Mouse (Mus musculus) limb, embryonic 14.5 days (tissue): ENCODE measurements around the gene Akap6. TPM values are rescaled to one million over a fixed set of nuclear protein-coding genes. Genes with fewer than 3 reads are reported as not detected.
A peak's percentile ranks its signal among the peaks of the same experiment; 100 is the strongest.

ENCODE experiments used
- ATAC-seq: fragments of 200-750 bp; cut with Nextera tagmentation; 2 replicates; pipeline ENCODE4 v1.8.0; 2017; ENCODE audit warnings: low read depth, moderate number of reproducible peaks, moderate TSS enrichment; ENCODE audit not compliant: low FRiP score
- DNase-seq: peaks from one replicate; pipeline ENCODE4 v3.0.0-alpha.2; 2015; ENCODE audit warnings: low spot score
- H3K27ac ChIP-seq: fragments of 300-500 bp; sonication (generic); replicated peaks from 2 replicates; pipeline ENCODE4 v1.5.1; 2014; ENCODE audit warnings: low read depth, mild to moderate bottlenecking, low read length, moderate library complexity, mixed read lengths
- H3K27me3 ChIP-seq: fragments of 300-500 bp; sonication (generic); 2 replicates; pipeline ENCODE4 v1.6.1; 2014; ENCODE audit warnings: low read length, mixed read lengths; ENCODE audit not compliant: control insufficient read depth, insufficient read depth
- H3K36me3 ChIP-seq: fragments of 300-500 bp; sonication (generic); 2 replicates; pipeline ENCODE4 v1.6.1; 2014; ENCODE audit warnings: mild to moderate bottlenecking, low read length, moderate library complexity, mixed read lengths; ENCODE audit not compliant: control insufficient read depth, insufficient read depth
- H3K4me1 ChIP-seq: fragments of 300-500 bp; sonication (generic); 2 replicates; pipeline ENCODE4 v1.6.1; 2014; ENCODE audit warnings: antibody characterized with exemption, low read length, mixed read lengths; ENCODE audit not compliant: control insufficient read depth, insufficient read depth
- H3K4me2 ChIP-seq: fragments of 300-500 bp; sonication (generic); replicated peaks from 2 replicates; pipeline ENCODE4 v1.6.1; 2014; ENCODE audit warnings: low read depth, mild to moderate bottlenecking, low read length, moderate library complexity; ENCODE audit not compliant: severe bottlenecking
- H3K4me3 ChIP-seq: fragments of 300-500 bp; sonication (generic); replicated peaks from 2 replicates; pipeline ENCODE4 v1.5.1; 2014; ENCODE audit warnings: low read length
- H3K9ac ChIP-seq: fragments of 300-500 bp; sonication (generic); 2 replicates; pipeline ENCODE4 v1.6.1; 2014; ENCODE audit warnings: mild to moderate bottlenecking, low read depth, low read length, moderate library complexity; ENCODE audit not compliant: severe bottlenecking
- H3K9me3 ChIP-seq: fragments of 300-500 bp; sonication (generic); 2 replicates; pipeline ENCODE4 v1.6.1; 2016; ENCODE audit warnings: low read length; ENCODE audit not compliant: control insufficient read depth
- POLR2A ChIP-seq: fragments of 200-500 bp; IDR thresholded peaks from 2 replicates; pipeline ENCODE4 v1.8.0; 2012; ENCODE audit warnings: inconsistent platforms, mild to moderate bottlenecking, moderate library complexity, borderline replicate concordance; ENCODE audit not compliant: insufficient read depth, insufficient read length; ENCODE audit errors: extremely low read depth
- WGBS: fragments of 180-500 bp; shearing (Covaris S2); extraction: QIAGEN DNeasy Blood & Tissue Kit; methylation state at CpG from one replicate; pipeline ENCODE4 v1.1.7; 2014; 5-methylcytosine and 5-hydroxymethylcytosine counted together
- polyA plus RNA-seq, 2 experiments: library from polyadenylated mRNA; depleted of rRNA in 1 of 2; stranded (reverse) in 1 of 2; unstranded in 1 of 2; fragments of >200 nt; fragmentation: Nextera tagmentation in 1 of 2; extraction: Ambion mirVana in 1 of 2; gene quantifications; 2 replicates each; pipeline versions ENCODE4 v1.2.1 to v1.2.3; 2012 to 2014

Akap6 gene
- 1.2 and 1.4 TPM in 2 replicates for polyA plus RNA-seq (2012; rRNA removed)
- 1.6 and 2.0 TPM in 2 replicates for polyA plus RNA-seq (2014; fragmentation: Nextera tagmentation; extraction: Ambion mirVana)

DNA sequence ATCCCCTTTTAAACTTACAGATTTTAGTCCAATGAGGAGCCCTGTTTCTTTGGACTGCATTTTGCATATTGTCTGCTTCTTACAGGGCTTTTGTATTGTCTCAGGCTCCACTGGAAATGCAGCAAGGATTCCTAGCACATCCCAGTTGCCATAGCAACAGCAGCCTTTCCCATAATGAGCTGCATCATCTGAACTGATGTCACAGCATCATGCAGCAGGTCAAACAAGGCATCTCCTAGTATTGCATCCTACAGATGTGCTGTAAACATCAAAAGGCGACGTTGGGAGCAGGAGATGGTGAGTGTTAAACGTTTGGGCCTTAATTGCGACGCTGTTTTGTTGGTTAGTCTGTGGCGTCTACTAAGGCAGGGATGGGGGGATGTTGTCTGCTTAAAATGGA, at the start of gene Akap6:
Gene Akap6, plus strand, starts transcription at position 238 of the 400 bp plus-strand sequence.
- TF ChIP-seq POLR2A: no peak
- Histone ChIP-seq H3K9me3 (no peaks in the 10 kb centered on the region), H3K36me3 (no peaks in the 10 kb centered on the region), H3K9ac (no peak within 1 kb of the TSS), H3K4me2 (no peak within 1 kb of the TSS; the same call in 1 of the 2 replicates), H3K27me3 (no peaks in the 10 kb centered on the region), H3K4me1 (peaks cover 37% of the 10 kb centered on the region), H3K27ac (no peak within 1 kb of the TSS), H3K4me3 (no peak within 1 kb of the TSS)
- ATAC-seq: no peak
- no peak for DNase-seq
- 27% methylated on average over 6 of the region's 6 CpGs for WGBS

DNA sequence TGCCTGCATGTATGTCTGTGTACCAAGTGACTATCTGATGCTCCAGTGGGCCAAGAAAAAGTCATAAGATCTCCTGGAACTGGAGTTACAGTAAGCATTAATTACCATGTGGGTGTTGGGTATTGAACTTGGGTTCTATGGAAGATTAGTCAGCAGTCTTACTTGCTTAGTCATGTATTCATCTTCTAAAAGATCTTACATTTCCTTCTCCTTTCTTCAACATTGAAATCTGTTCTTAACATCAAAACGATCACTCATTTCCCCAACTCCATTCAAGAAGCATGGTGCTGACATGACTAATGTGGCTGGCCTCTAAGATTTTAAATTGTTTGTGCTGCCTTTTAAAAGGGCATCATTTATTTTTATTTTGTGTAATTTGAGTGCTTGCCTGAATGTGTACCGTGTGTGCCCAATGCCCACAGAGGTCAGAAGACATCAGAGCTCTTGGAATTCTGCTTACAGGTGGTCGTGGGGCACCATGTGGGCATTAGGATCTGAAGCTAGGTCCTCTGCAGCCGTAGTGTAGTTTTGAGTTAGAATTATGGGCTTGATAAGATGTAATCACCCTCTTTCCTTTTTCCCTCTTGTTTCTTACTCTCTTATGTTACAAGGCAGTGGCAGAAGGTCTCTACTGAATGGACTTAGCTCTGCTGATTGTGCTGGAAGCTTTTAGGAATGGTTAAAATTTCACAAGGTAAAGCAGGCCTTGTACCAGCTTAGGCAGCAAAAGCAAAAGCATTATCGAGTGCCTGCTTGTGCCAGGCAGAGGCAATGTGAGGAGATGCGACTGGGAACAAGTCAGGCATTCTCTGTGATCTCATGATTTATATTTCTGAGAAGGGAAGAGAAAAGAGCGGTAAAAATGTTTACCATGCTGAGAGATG, 36.0 kb upstream of the Akap6 start:
- 65% methylated on average over 7 of the region's 7 CpGs for WGBS
- ATAC-seq: no peak
- no peak overlapping the region for H3K4me3 ChIP-seq
- no peaks in the 10 kb centered on the region for H3K27me3 ChIP-seq
- no peak overlapping the region for H3K9ac ChIP-seq
- no peaks in the 10 kb centered on the region for H3K36me3 ChIP-seq
- TF ChIP-seq POLR2A: no peak
- H3K9me3 ChIP-seq: no peaks in the 10 kb centered on the region
- DNase-seq: no peak
- H3K4me1 ChIP-seq: no peaks in the 10 kb centered on the region
- H3K4me2 ChIP-seq: no peak overlapping the region
- H3K27ac ChIP-seq: no peak overlapping the region

DNA sequence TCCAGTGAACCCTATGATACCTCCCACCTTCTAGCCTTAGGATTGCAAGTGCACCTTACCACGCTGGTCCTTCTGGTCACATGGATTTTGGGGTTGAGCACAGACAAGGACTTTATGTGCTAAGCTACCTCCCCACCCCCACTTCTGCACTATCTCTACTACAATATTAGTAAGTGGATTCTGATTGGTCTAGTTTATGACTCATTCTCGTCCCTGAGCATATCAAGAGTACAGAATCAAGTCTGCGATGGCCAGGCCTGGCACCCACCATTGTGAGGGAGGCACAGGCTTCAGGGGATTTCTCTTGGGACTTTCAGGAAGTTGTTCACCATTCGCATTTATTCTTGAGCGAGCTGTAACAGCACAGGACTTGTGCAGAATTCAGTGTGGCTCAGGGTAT, 34.2 kb upstream of the Akap6 start:
- Histone ChIP-seq H3K36me3 (no peaks in the 10 kb centered on the region), H3K27ac (no peak overlapping the region), H3K4me2 (no peak overlapping the region), H3K27me3 (no peaks in the 10 kb centered on the region), H3K4me3 (no peak overlapping the region), H3K9me3 (no peaks in the 10 kb centered on the region), H3K4me1 (no peaks in the 10 kb centered on the region), H3K9ac (no peak overlapping the region)
- TF ChIP-seq POLR2A: no peak
- DNase-seq: no peak
- ATAC-seq: no peak
- 82% methylated on average over 5 of the region's 5 CpGs for WGBS

DNA sequence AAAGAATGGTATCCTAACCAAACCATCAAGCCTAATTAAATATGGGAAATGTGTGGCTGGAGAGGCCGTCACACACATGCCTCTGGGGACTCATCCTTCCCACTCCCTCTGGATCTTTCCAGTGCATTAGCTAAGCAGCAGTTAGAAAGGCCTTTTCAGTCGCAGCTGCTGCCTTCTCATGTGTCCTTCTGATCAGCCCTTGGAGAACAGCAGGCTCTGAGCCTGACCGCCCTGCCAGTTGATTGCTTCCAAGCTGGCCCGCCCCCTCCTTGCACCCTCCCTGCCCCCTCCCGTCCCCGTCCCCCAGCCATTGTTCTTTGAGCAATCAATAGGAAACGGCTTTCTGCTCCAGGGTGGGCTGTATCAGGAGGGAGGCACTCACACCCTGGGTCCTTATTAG, 27.7 kb upstream of the Akap6 start:
- no peak overlapping the region for H3K27ac ChIP-seq
- H3K4me1 ChIP-seq: peaks cover 18% of the 10 kb centered on the region
- H3K9me3 ChIP-seq: no peaks in the 10 kb centered on the region
- ATAC-seq (peak; percentile 88), DNase-seq (peak; percentile 74)
- peak overlapping the region; percentile 17; the same call in 1 of the 2 replicates for H3K4me2 ChIP-seq
- WGBS: 12% methylated on average over 7 of the region's 7 CpGs
- no peak overlapping the region for H3K4me3 ChIP-seq
- H3K27me3 ChIP-seq: no peaks in the 10 kb centered on the region
- no peak for TF ChIP-seq POLR2A
- H3K9ac ChIP-seq: no peak overlapping the region
- H3K36me3 ChIP-seq: no peaks in the 10 kb centered on the region

DNA sequence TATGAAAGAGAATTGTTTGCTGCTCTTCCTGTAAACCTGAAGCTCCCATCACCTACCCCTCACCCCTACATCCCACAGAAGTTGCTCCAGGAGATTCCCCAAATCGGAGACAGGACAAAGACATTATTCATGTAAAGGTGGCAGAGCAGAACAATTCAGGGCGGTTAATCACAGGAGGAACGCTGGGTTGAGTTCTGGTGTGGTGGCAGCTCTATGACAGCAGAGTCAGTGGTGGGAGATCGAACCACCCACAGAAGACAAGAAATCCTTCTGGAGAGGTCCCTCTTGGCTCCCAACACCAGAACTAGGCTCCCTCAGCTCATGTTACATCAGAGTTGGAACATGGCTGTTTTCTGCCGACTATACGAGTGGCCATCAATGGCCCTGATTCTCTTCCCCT, 27.2 kb upstream of the Akap6 start:
- TF ChIP-seq POLR2A: no peak
- H3K9me3 ChIP-seq: no peaks in the 10 kb centered on the region
- no peak overlapping the region for H3K27ac ChIP-seq
- no peak overlapping the region for H3K4me3 ChIP-seq
- no peak for ATAC-seq
- WGBS: 56% methylated on average over 6 of the region's 6 CpGs
- no peak for DNase-seq
- no peaks in the 10 kb centered on the region for H3K27me3 ChIP-seq
- H3K4me2 ChIP-seq: no peak overlapping the region
- H3K9ac ChIP-seq: no peak overlapping the region
- peaks cover 18% of the 10 kb centered on the region for H3K4me1 ChIP-seq
- no peaks in the 10 kb centered on the region for H3K36me3 ChIP-seq
